Mouse (Mus musculus) CH12.LX (cell line): ENCODE results near the gene Klhl33. TPM values are rescaled to one million over a fixed set of nuclear protein-coding genes. Genes with fewer than 3 reads are reported as not detected.

Source experiments
- DNase-seq: peaks from one replicate; pipeline ENCODE4 v3.0.0-alpha.2; 2013; ENCODE audit errors: extremely low read depth
- H3K27ac ChIP-seq: 2 replicates; pipeline ENCODE4 v1.5.1; 2012; ENCODE audit warnings: low read depth, mild to moderate bottlenecking, control low read depth, moderate library complexity; ENCODE audit not compliant: insufficient read depth
- H3K27me3 ChIP-seq: replicated peaks from 2 replicates; pipeline ENCODE3; 2012; ENCODE audit warnings: inconsistent platforms
- H3K36me3 ChIP-seq, 2 experiments: replicated peaks in 1 of 2; 2 replicates each; pipeline versions ENCODE3 to v1.6.1; 2012; ENCODE audit warnings: inconsistent platforms in 1 of 2, low read length in 1 of 2, mild to moderate bottlenecking in 1 of 2, mixed read lengths in 1 of 2, moderate library complexity in 1 of 2; ENCODE audit not compliant: control insufficient read depth in 1 of 2, insufficient read depth in 1 of 2
- H3K4me1 ChIP-seq, 2 experiments: 2 replicates each; pipeline ENCODE4 v1.6.1; 2012; ENCODE audit warnings: inconsistent platforms in 1 of 2, moderate library complexity in 1 of 2; ENCODE audit not compliant: insufficient read depth in 2 of 2, control insufficient read depth in 1 of 2
- H3K4me2 ChIP-seq: 2 replicates; pipeline ENCODE4 v1.6.1; 2012; ENCODE audit warnings: low read depth, mild to moderate bottlenecking, control low read depth; ENCODE audit not compliant: poor library complexity, insufficient read depth, severe bottlenecking
- H3K4me3 ChIP-seq, 3 experiments: fragments of 150-350 bp in 1 of 3; sonication (generic) in 1 of 3; replicated peaks in 1 of 3; 2 replicates each; pipeline versions ENCODE3 to v1.5.1; 2011 to 2012; ENCODE audit warnings: low read depth in 2 of 3, low read length in 2 of 3, mild to moderate bottlenecking in 2 of 3, moderate library complexity in 2 of 3, control low read depth in 1 of 3, improper control_type of control experiment in 1 of 3, inconsistent platforms in 1 of 3, mixed read lengths in 1 of 3; ENCODE audit not compliant: poor library complexity in 1 of 3
- H3K79me2 ChIP-seq: replicated peaks from 2 replicates; pipeline ENCODE4 v1.6.1; 2012; ENCODE audit warnings: mild to moderate bottlenecking, moderate library complexity; ENCODE audit not compliant: control insufficient read depth, poor library complexity, insufficient read depth, severe bottlenecking; ENCODE audit errors: extremely low read depth
- H3K9ac ChIP-seq: 2 replicates; pipeline ENCODE4 v1.6.1; 2012; ENCODE audit warnings: low read depth, mild to moderate bottlenecking, control low read depth, moderate library complexity; ENCODE audit not compliant: insufficient read depth
- H3K9me3 ChIP-seq: replicated peaks from 2 replicates; pipeline ENCODE3; 2012; ENCODE audit warnings: low read length, inconsistent platforms, mixed read lengths
- BHLHE40 ChIP-seq: IDR thresholded peaks from 2 replicates; pipeline ENCODE4 v1.6.1; 2011; ENCODE audit warnings: mild to moderate bottlenecking, low read depth, low read length, improper control_type of control experiment
- CHD1 ChIP-seq: IDR thresholded peaks from 2 replicates; pipeline ENCODE4 v1.6.1; 2012; ENCODE audit warnings: low read depth, low read length, improper control_type of control experiment, inconsistent platforms
- CHD2 ChIP-seq: IDR thresholded peaks from 2 replicates; pipeline ENCODE4 v1.6.1; 2011; ENCODE audit warnings: low read length, improper control_type of control experiment
- CTCF ChIP-seq, 2 experiments: IDR thresholded peaks in 1 of 2; conservative IDR thresholded peaks in 1 of 2; 2 replicates each; pipeline ENCODE4 v1.5.1; 2011 to 2012; ENCODE audit warnings: low read depth in 2 of 2, low read length in 2 of 2, improper control_type of control experiment in 1 of 2, inconsistent platforms in 1 of 2, mild to moderate bottlenecking in 1 of 2, moderate library complexity in 1 of 2
- ELF1 ChIP-seq: IDR thresholded peaks from 2 replicates; pipeline ENCODE4 v1.6.1; 2014; ENCODE audit warnings: low read depth, mild to moderate bottlenecking, inconsistent platforms, low read length, improper control_type of control experiment
- EP300 ChIP-seq: IDR thresholded peaks from 2 replicates; pipeline ENCODE4 v1.6.1; 2011; ENCODE audit warnings: low read length, improper control_type of control experiment
- ETS1 ChIP-seq: conservative IDR thresholded peaks from 2 replicates; pipeline ENCODE4 v1.6.1; 2012; ENCODE audit warnings: low read depth, mild to moderate bottlenecking, inconsistent platforms, low read length, improper control_type of control experiment, moderate library complexity
- GABPA ChIP-seq: IDR thresholded peaks from 2 replicates; pipeline ENCODE4 v1.6.1; 2012; ENCODE audit warnings: low read depth, low read length, improper control_type of control experiment, inconsistent platforms; ENCODE audit not compliant: insufficient replicate concordance
- HCFC1 ChIP-seq: IDR thresholded peaks from 2 replicates; pipeline ENCODE4 v1.6.1; 2012; ENCODE audit warnings: low read depth, mild to moderate bottlenecking, inconsistent platforms, low read length, improper control_type of control experiment
- IRF4 ChIP-seq: IDR thresholded peaks from 2 replicates; pipeline ENCODE4 v1.6.1; 2014; ENCODE audit warnings: low read depth, mild to moderate bottlenecking, inconsistent platforms, low read length, improper control_type of control experiment
- JUND ChIP-seq: conservative IDR thresholded peaks from 2 replicates; pipeline ENCODE4 v1.6.1; 2011; ENCODE audit warnings: low read depth, low read length, improper control_type of control experiment
- KAT2A ChIP-seq: IDR thresholded peaks from 2 replicates; pipeline ENCODE4 v1.6.1; 2012; ENCODE audit warnings: low read length, improper control_type of control experiment, inconsistent platforms; ENCODE audit not compliant: insufficient replicate concordance
- MAX ChIP-seq: IDR thresholded peaks from 2 replicates; pipeline ENCODE4 v1.6.1; 2011; ENCODE audit warnings: low read length, improper control_type of control experiment
- MAZ ChIP-seq: IDR thresholded peaks from 2 replicates; pipeline ENCODE4 v1.6.1; 2012; ENCODE audit warnings: low read depth, mild to moderate bottlenecking, inconsistent platforms, low read length, improper control_type of control experiment, moderate library complexity
- MEF2A ChIP-seq: IDR thresholded peaks from 2 replicates; pipeline ENCODE4 v1.6.1; 2014; ENCODE audit warnings: low read depth, mild to moderate bottlenecking, inconsistent platforms, low read length, improper control_type of control experiment, borderline replicate concordance
- MXI1 ChIP-seq: IDR thresholded peaks from 2 replicates; pipeline ENCODE4 v1.6.1; 2011; ENCODE audit warnings: mild to moderate bottlenecking, low read depth, low read length, improper control_type of control experiment
- NELFE ChIP-seq: IDR thresholded peaks from 2 replicates; pipeline ENCODE4 v1.6.1; 2011; ENCODE audit warnings: low read depth, low read length, improper control_type of control experiment
- NRF1 ChIP-seq: IDR thresholded peaks from 2 replicates; pipeline ENCODE4 v1.6.1; 2014; ENCODE audit warnings: low read depth, mild to moderate bottlenecking, inconsistent platforms, low read length, improper control_type of control experiment, moderate library complexity
- PAX5 ChIP-seq: IDR thresholded peaks from 2 replicates; pipeline ENCODE4 v1.6.1; 2012; ENCODE audit warnings: low read length, inconsistent platforms, mixed read lengths
- POLR2A ChIP-seq: IDR thresholded peaks from 2 replicates; pipeline ENCODE4 v1.6.1; 2011; ENCODE audit warnings: low read depth, mild to moderate bottlenecking, improper control_type of control experiment, low read length
- POLR2AphosphoS2 ChIP-seq: IDR thresholded peaks from 2 replicates; pipeline ENCODE4 v1.6.1; 2011; ENCODE audit warnings: low read depth, low read length, improper control_type of control experiment
- RAD21 ChIP-seq: IDR thresholded peaks from 2 replicates; pipeline ENCODE4 v1.6.1; 2011; ENCODE audit warnings: low read depth, mild to moderate bottlenecking, low read length, improper control_type of control experiment, moderate library complexity
- SIN3A ChIP-seq: IDR thresholded peaks from 2 replicates; pipeline ENCODE4 v1.6.1; 2012; ENCODE audit warnings: low read length, improper control_type of control experiment, inconsistent platforms
- SMC3 ChIP-seq: IDR thresholded peaks from 2 replicates; pipeline ENCODE4 v1.6.1; 2011; ENCODE audit warnings: low read depth, low read length, improper control_type of control experiment
- TBP ChIP-seq: conservative IDR thresholded peaks from 2 replicates; pipeline ENCODE4 v1.6.1; 2011; ENCODE audit warnings: low read depth, low read length, improper control_type of control experiment
- TCF12 ChIP-seq: IDR thresholded peaks from 2 replicates; pipeline ENCODE4 v1.6.1; 2014; ENCODE audit warnings: low read depth, mild to moderate bottlenecking, inconsistent platforms, low read length, improper control_type of control experiment
- UBTF ChIP-seq: IDR thresholded peaks from 2 replicates; pipeline ENCODE4 v1.6.1; 2012; ENCODE audit warnings: low read depth, mild to moderate bottlenecking, inconsistent platforms, low read length, improper control_type of control experiment, moderate library complexity
- USF2 ChIP-seq: conservative IDR thresholded peaks from 2 replicates; pipeline ENCODE4 v1.6.1; 2011; ENCODE audit warnings: low read depth, low read length, improper control_type of control experiment
- ZC3H11A ChIP-seq: IDR thresholded peaks from 2 replicates; pipeline ENCODE4 v1.6.1; 2012; ENCODE audit warnings: low read depth, mild to moderate bottlenecking, inconsistent platforms, low read length, improper control_type of control experiment
- ZKSCAN1 ChIP-seq: IDR thresholded peaks from 2 replicates; pipeline ENCODE4 v1.6.1; 2012; ENCODE audit warnings: low read depth, inconsistent platforms, low read length, improper control_type of control experiment, borderline replicate concordance
- ZMIZ1 ChIP-seq: IDR thresholded peaks from 2 replicates; pipeline ENCODE4 v1.6.1; 2012; ENCODE audit warnings: low read depth, mild to moderate bottlenecking, inconsistent platforms, low read length, improper control_type of control experiment
- dilution Hi-C: fragments of 300-500 bp; cut with MboI; formaldehyde crosslinking; loops from 2 replicates; pipeline ENCODE4 v1.14.3; 2020; ENCODE audit warnings: low sequenced_read_pairs; ENCODE audit not compliant: extremely low pct_unique_long_range_greater_than_20kb, extremely low pct_ligation_motif_present
- in situ Hi-C: fragments of 300-500 bp; cut with MboI; formaldehyde crosslinking; loops from 3 replicates; pipeline ENCODE4 v1.14.3; 2019; ENCODE audit warnings: low sequenced_read_pairs, low pct_ligation_motif_present, low pct_unique_long_range_greater_than_20kb, mixed read lengths
- polyA plus RNA-seq: library from polyadenylated mRNA; unstranded; fragments of >175 nt; gene quantifications from 2 replicates; pipeline ENCODE4 v1.2.1, GENCODE M21; 2012; ENCODE audit warnings: low read depth; ENCODE audit not compliant: insufficient read length
- total RNA-seq, 2 experiments: library from RNA; depleted of rRNA; stranded (reverse); fragments of 300-350 nt in 1 of 2; fragments of >200 nt in 1 of 2; gene quantifications; 2 replicates each; pipeline ENCODE4 v1.2.3; 2012 to 2014

Gene Klhl33
- total and polyA plus RNA-seq, 3 experiments = not detected

- no peak for TF ChIP-seq JUND
- TF ChIP-seq RAD21 = no peak; the same call in 1 of the 2 replicates
- no peak for TF ChIP-seq IRF4
- no peak for TF ChIP-seq ZKSCAN1
- TF ChIP-seq ZC3H11A = no peak
- 0 out of 2 replicates have a peak, but pooled peaks have one; percentile 42 for TF ChIP-seq ELF1
- TF ChIP-seq POLR2AphosphoS2 = peak; percentile 77; the same call in 1 of the 2 replicates
- TF ChIP-seq SMC3 = peak; percentile 1; the same call in 1 of the 2 replicates
- TF ChIP-seq SIN3A = peak; percentile 23
- TF ChIP-seq ZMIZ1 = peak; percentile 94
- no peak for TF ChIP-seq MEF2A
- TF ChIP-seq BHLHE40 = no peak
- no peak for TF ChIP-seq CTCF (conservative IDR thresholded peaks at IDR 0.05 in 1 of 2, IDR thresholded peaks at IDR 0.05 in 1 of 2; ENCODE audit: low read depth in 2 of 2, low read length in 2 of 2)
- TF ChIP-seq PAX5 = no peak
- TF ChIP-seq NRF1 = no peak
- TF ChIP-seq UBTF = no peak
- TF ChIP-seq KAT2A = no peak
- peak; percentile 97 for TF ChIP-seq POLR2A
- no peak for TF ChIP-seq GABPA
- peak; percentile 97 for TF ChIP-seq TBP
- no peak for TF ChIP-seq USF2
Measured at GRCm38 (mm10) chr14:50943932-50944667, 46.8 kb upstream of the Klhl33 start, which contains the start of gene Gm49342 (continued).

- H3K79me2 ChIP-seq = peaks cover 22% of the 10 kb centered on the region
- H3K4me1 ChIP-seq = peaks cover 19 to 27% of the 10 kb centered on the region in 2 experiments
- no peak overlapping the region for H3K27ac ChIP-seq
- dilution Hi-C loops = no loop called here
- H3K27me3 ChIP-seq = no peaks in the 10 kb centered on the region
- TF ChIP-seq HCFC1 = peak; percentile 56
- no peak for TF ChIP-seq MAX
- no peak for TF ChIP-seq CHD1
- TF ChIP-seq RAD21 = no peak
- TF ChIP-seq MXI1 = no peak
- no peak for TF ChIP-seq MAZ
- peak; percentile 84; the same call in 1 of the 2 replicates for TF ChIP-seq TBP
- TF ChIP-seq SIN3A = peak; percentile 79
- no peak for TF ChIP-seq UBTF
- TF ChIP-seq MEF2A = no peak
- no peak for TF ChIP-seq PAX5
- TF ChIP-seq IRF4 = 0 out of 2 replicates have a peak, but pooled peaks have one; percentile 14
- TF ChIP-seq ETS1 = no peak
- peak; percentile 72 for TF ChIP-seq POLR2A
- no peak for TF ChIP-seq NRF1
- no peak for TF ChIP-seq EP300
- peak; percentile 58 for TF ChIP-seq NELFE
- TF ChIP-seq CTCF (conservative IDR thresholded peaks at IDR 0.05 in 1 of 2, IDR thresholded peaks at IDR 0.05 in 1 of 2; ENCODE audit: low read depth in 2 of 2, low read length in 2 of 2) = no peak
- TF ChIP-seq ZC3H11A = no peak
- no peak for TF ChIP-seq ZMIZ1
- TF ChIP-seq TCF12 = no peak
- TF ChIP-seq USF2 = no peak
- TF ChIP-seq ZKSCAN1 = no peak
- TF ChIP-seq ELF1 = peak; percentile 81
- TF ChIP-seq CHD2 = peak; percentile 55
- in situ Hi-C loops = loop anchor here (10.0 kb wide), 1 partner anchor 126 kb away; no protein-coding TSS in a partner anchor
- H3K9me3 ChIP-seq = no peaks in the 10 kb centered on the region
- H3K4me3 ChIP-seq = peak overlapping the region; percentile 56 to 99 (median 78)
- peak overlapping the region; percentile 76; the same call in 1 of the 2 replicates for H3K4me2 ChIP-seq
- peak overlapping the region; percentile 97 for H3K9ac ChIP-seq
- DNase-seq = peak; percentile 85
- H3K36me3 ChIP-seq = peaks cover 13 to 32% of the 10 kb centered on the region in 2 experiments
Measured at GRCm38 (mm10) chr14:50938940-50939339, 41.6 kb upstream of the Klhl33 start.
